Mouse (Mus musculus) small intestine, adult 2 months (tissue): ENCODE data around the gene Prss57.

ENCODE experiments used
- CTCF ChIP-seq: fragments of 200-500 bp; IDR thresholded peaks from 2 replicates; pipeline ENCODE4 v1.5.1; 2012; ENCODE audit warnings: low read depth, mild to moderate bottlenecking, control low read depth, inconsistent platforms, low read length, moderate library complexity, mixed read lengths; ENCODE audit not compliant: insufficient replicate concordance, insufficient read length; ENCODE audit errors: extremely low read depth
- POLR2A ChIP-seq: fragments of 200-500 bp; IDR thresholded peaks from 2 replicates; pipeline ENCODE4 v1.6.1; 2012; ENCODE audit warnings: low read depth, mild to moderate bottlenecking, control low read depth, inconsistent platforms, low read length, moderate library complexity

DNA sequence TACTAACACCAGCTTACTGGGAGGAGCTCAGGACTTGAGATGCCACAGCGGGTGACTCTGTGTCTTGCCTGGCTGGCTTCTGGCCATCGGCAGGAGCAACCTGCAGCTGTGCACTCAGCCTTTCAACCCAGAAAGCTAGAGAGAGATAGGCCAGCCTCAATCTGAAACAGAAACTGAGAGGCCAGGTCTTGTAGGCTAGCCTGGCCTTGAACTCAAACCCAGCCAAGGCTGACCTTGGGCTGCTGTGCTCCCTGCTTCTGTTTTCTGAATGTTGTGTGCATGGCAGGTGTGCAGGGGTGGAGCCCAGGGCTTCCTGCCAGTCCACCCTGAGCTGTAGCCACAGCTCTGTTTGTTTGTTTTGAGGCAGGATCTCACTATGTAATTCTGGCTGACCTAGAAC is 17.6 kb downstream of the Prss57 start:
- no peak for TF ChIP-seq CTCF
- no peak for TF ChIP-seq POLR2A
